Mouse (Mus musculus): ENCODE data around the gene Acvr1c. TPM values are rescaled to one million over a fixed set of nuclear protein-coding genes. Genes with fewer than 3 reads are reported as not detected.
A peak's percentile ranks its signal among the peaks of the same experiment; 100 is the strongest.

Acvr1c gene
- polyA plus RNA-seq, 1 experiment from 2014 or later = 2.1 TPM

- Histone ChIP-seq H3K4me3 (no peak overlapping the region), H3K27ac (replicated peaks) (no peak overlapping the region), H3K4me2 (no peak overlapping the region), H3K9ac (no peak overlapping the region), H3K36me3 (no peaks in the 10 kb centered on the region), H3K4me1 (peaks cover 21% of the 10 kb centered on the region), H3K9me3 (no peaks in the 10 kb centered on the region), H3K27me3 (replicated peaks) (peaks cover 11% of the 10 kb centered on the region; the same call in 1 of the 2 replicates)
- 34% methylated on average over 5 of the region's 5 CpGs for WGBS
- ATAC-seq (ENCODE audit: extremely low read depth, insufficient number of reproducible peaks, low FRiP score, low TSS enrichment) = no peak
Observed at GRCm38 (mm10) chr2:58352846-58353245, 4.8 kb downstream of the Acvr1c start.

DNA sequence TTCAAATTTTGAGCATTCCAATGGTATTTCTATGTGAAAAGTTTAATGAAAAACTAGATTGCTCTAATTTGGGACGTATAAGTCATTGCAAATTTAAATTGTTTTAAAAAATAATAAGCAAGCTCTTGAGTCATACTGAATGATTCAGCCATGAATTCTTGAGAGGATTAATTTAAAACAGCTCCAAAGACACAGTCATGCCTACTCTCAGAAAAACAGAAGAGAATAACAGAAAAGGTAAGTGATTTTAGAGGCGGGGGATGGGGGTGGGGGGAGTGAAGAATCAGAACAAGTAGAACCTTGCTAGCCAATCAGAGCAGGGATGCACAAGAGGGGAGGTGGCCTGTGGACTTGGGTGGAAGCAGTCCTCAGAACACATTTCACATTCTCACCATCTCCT, 7.0 kb downstream of the Acvr1c start:
- ATAC-seq (ENCODE audit: extremely low read depth, insufficient number of reproducible peaks, low FRiP score, low TSS enrichment) = no peak
- Histone ChIP-seq H3K9ac (no peak overlapping the region), H3K27ac (replicated peaks) (no peak overlapping the region), H3K9me3 (no peaks in the 10 kb centered on the region), H3K4me3 (no peak overlapping the region), H3K36me3 (no peaks in the 10 kb centered on the region), H3K4me1 (peaks cover 14% of the 10 kb centered on the region; the same call in 1 of the 2 replicates), H3K4me2 (no peak overlapping the region), H3K27me3 (replicated peaks) (no peaks in the 10 kb centered on the region)
- 86% methylated on average over 2 of the region's 2 CpGs for WGBS

GRCm38 (mm10) chr2:58336730-58337129, 21.0 kb downstream of the Acvr1c start:
- Histone ChIP-seq H3K9me3 (no peaks in the 10 kb centered on the region), H3K4me2 (no peak overlapping the region), H3K27me3 (replicated peaks) (no peaks in the 10 kb centered on the region), H3K4me1 (no peaks in the 10 kb centered on the region), H3K4me3 (no peak overlapping the region), H3K9ac (no peak overlapping the region), H3K36me3 (no peaks in the 10 kb centered on the region), H3K27ac (replicated peaks) (no peak overlapping the region)
- no peak for ATAC-seq (ENCODE audit: extremely low read depth, insufficient number of reproducible peaks, low FRiP score, low TSS enrichment)
- 80% methylated on average over 5 of the region's 5 CpGs for WGBS

- Histone ChIP-seq H3K36me3 (no peaks in the 10 kb centered on the region), H3K9ac (no peak overlapping the region), H3K9me3 (no peaks in the 10 kb centered on the region), H3K4me2 (no peak overlapping the region), H3K4me1 (no peaks in the 10 kb centered on the region), H3K27ac (replicated peaks) (no peak overlapping the region), H3K4me3 (no peak overlapping the region), H3K27me3 (replicated peaks) (no peaks in the 10 kb centered on the region)
- no peak for ATAC-seq (ENCODE audit: extremely low read depth, insufficient number of reproducible peaks, low FRiP score, low TSS enrichment)
- 73% methylated on average over 5 of the region's 5 CpGs for WGBS
Observed at GRCm38 (mm10) chr2:58329589-58329988, 28.1 kb downstream of the Acvr1c start.

DNA sequence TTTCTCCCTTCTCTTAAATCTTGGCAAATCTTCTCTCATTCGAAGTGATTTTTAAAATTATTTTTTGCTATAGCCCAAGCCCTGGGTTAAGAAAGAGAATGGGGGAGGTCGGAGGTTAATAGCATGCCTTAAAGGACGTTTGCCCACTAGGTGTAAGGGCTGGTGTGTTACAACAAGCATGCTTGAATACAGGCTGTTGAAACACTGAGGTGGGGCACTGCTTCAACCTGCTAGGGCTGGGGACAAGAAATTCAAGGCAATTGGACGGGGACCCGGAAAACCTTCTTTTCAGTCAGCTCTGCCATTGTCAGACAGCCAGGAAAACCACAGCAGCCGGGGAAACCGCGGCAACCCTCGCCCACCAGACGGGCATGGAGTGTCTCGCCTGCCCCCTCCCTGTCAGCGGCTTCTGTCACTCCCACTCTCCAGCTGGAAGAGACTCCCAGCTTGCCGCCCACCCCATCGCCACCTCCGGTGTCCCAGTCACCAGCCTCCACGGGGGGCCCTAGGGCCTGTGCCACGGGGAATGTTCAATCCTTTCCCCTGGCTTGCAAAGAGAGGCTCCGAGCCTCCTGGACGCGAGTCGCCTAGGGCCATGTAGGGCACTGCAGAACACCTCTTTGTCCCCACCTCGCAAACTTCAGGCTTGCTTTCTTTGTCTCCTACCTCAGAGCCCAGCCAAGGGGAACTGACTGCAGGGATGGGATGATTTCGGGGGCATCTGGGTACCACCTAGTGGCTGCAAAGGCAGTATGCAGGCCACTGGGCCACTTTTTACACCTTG, 33.4 kb downstream of the Acvr1c start:
- Histone ChIP-seq H3K36me3 (no peaks in the 10 kb centered on the region), H3K4me3 (peak overlapping the region; percentile 59), H3K27ac (replicated peaks) (no peak overlapping the region), H3K27me3 (replicated peaks) (no peaks in the 10 kb centered on the region), H3K9ac (peak overlapping the region; percentile 84), H3K4me1 (no peaks in the 10 kb centered on the region), H3K9me3 (no peaks in the 10 kb centered on the region), H3K4me2 (peak overlapping the region; percentile 89)
- ATAC-seq (ENCODE audit: extremely low read depth, insufficient number of reproducible peaks, low FRiP score, low TSS enrichment) = no peak
- 11% methylated on average over 23 of the region's 23 CpGs for WGBS

DNA sequence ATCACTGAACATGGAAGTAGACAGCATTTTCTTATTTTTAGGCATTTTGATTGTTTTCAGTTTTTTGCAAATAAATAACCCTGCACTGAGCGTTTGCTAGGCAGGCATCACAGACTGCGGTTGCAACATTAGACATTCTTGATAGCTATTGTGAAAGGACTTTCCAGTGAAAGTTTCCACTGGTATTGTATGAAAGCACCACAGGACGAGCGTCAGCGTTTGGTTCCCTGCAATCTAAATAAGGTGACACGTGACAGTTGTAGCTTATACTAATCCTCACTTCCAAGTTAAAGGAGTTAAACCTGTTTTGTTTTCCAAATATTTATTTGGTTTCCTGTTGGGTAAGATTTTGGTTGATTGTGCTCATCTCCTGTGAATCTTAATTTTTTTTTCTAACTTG, 34.4 kb downstream of the Acvr1c start:
- no peaks in the 10 kb centered on the region for H3K27me3 ChIP-seq (replicated peaks)
- no peaks in the 10 kb centered on the region for H3K36me3 ChIP-seq
- no peak overlapping the region for H3K9ac ChIP-seq
- 74% methylated on average over 6 of the region's 6 CpGs for WGBS
- H3K27ac ChIP-seq (replicated peaks) = no peak overlapping the region
- ATAC-seq (ENCODE audit: extremely low read depth, insufficient number of reproducible peaks, low FRiP score, low TSS enrichment) = no peak
- no peak overlapping the region for H3K4me3 ChIP-seq
- no peaks in the 10 kb centered on the region for H3K9me3 ChIP-seq
- no peak overlapping the region for H3K4me2 ChIP-seq
- no peaks in the 10 kb centered on the region for H3K4me1 ChIP-seq

DNA sequence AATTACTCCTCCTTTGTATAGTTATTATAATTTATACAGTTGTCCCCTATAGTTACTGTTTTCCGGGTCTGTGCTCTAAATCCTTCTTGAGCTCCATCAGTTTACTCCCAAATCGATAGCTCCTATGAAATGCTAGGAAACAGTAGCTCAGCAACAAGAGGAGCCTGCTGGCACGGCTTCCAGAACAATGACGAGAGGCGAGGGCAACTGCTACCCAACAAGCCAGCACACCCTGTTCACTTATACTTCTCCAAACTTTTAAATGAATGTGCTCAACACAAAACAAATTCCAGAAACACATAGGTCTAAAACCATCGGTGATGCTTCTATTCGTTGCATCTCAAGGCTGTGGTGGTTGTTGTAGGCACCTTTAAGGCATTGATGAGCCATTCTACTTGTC, 41.5 kb downstream of the Acvr1c start:
- no peak overlapping the region for H3K4me3 ChIP-seq
- H3K9me3 ChIP-seq = no peaks in the 10 kb centered on the region
- H3K27ac ChIP-seq (replicated peaks) = no peak overlapping the region
- H3K27me3 ChIP-seq (replicated peaks) = no peaks in the 10 kb centered on the region
- no peaks in the 10 kb centered on the region for H3K4me1 ChIP-seq
- no peak for ATAC-seq (ENCODE audit: extremely low read depth, insufficient number of reproducible peaks, low FRiP score, low TSS enrichment)
- H3K4me2 ChIP-seq = no peak overlapping the region
- 80% methylated on average over 7 of the region's 7 CpGs for WGBS
- H3K36me3 ChIP-seq = no peaks in the 10 kb centered on the region
- no peak overlapping the region for H3K9ac ChIP-seq

- no peak overlapping the region for H3K9ac ChIP-seq
- H3K27ac ChIP-seq (replicated peaks) = no peak overlapping the region
- no peak overlapping the region for H3K4me3 ChIP-seq
- WGBS = 45% methylated on average over 3 of the region's 3 CpGs
- no peaks in the 10 kb centered on the region for H3K27me3 ChIP-seq (replicated peaks)
- H3K4me1 ChIP-seq = peaks cover 8% of the 10 kb centered on the region; the same call in 1 of the 2 replicates
- no peaks in the 10 kb centered on the region for H3K36me3 ChIP-seq
- H3K4me2 ChIP-seq = no peak overlapping the region; the same call in 1 of the 2 replicates
- no peak for ATAC-seq (ENCODE audit: extremely low read depth, insufficient number of reproducible peaks, low FRiP score, low TSS enrichment)
- no peaks in the 10 kb centered on the region for H3K9me3 ChIP-seq
Observed at GRCm38 (mm10) chr2:58309695-58310094, 48.0 kb downstream of the Acvr1c start.

DNA sequence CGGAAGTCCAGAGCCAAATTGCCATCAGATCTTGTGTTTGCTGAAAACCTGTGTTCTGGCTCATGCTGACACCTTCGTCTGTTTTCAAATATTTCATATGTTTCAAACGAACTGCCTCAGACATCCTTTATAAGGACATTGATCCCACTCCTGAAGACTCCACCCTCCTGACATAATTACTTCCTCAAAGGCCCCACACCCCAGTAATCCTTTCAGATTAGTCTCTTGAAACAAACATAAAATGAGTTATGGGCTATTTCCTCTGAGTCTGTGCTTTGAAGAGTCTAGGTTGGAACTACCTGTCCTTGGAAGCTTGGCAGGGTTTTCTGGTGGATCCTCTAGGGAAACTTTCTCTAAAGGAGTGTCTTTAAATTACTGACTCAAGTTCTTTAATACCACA, 53.2 kb downstream of the Acvr1c start:
- Histone ChIP-seq H3K9me3 (no peaks in the 10 kb centered on the region), H3K4me1 (peaks cover 8% of the 10 kb centered on the region; the same call in 1 of the 2 replicates), H3K4me3 (no peak overlapping the region), H3K36me3 (no peaks in the 10 kb centered on the region), H3K4me2 (no peak overlapping the region), H3K27me3 (replicated peaks) (no peaks in the 10 kb centered on the region), H3K9ac (no peak overlapping the region), H3K27ac (replicated peaks) (no peak overlapping the region)
- ATAC-seq (ENCODE audit: extremely low read depth, insufficient number of reproducible peaks, low FRiP score, low TSS enrichment) = no peak
- 77% methylated on average over 3 of the region's 3 CpGs for WGBS

- no peak for ATAC-seq (ENCODE audit: extremely low read depth, insufficient number of reproducible peaks, low FRiP score, low TSS enrichment)
- H3K4me2 ChIP-seq = peak overlapping the region; percentile 41
- 35% methylated on average over 9 of the region's 9 CpGs for WGBS
Observed at GRCm38 (mm10) chr2:58289759-58290431, 67.8 kb downstream of the Acvr1c start.

DNA sequence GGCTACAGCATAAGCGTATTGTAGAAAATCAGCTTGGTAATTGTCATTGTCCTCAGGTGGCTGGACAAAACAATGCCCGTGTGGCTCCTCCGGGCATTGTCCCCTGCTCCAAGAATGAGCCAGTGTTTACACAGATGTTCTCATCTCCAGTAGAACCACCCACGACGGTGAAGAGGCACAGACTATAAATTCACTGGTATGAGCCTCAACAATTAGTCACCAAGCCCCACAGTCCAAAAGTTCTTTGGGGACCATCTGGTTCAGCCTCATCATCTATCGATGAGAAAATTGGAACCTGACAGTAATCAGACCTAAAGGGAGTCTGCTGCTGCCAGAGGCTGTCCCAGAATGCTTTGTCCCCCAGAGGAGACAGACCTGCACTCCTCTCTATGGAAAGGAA, 68.4 kb downstream of the Acvr1c start:
- Histone ChIP-seq H3K9ac (no peak overlapping the region), H3K9me3 (no peaks in the 10 kb centered on the region), H3K4me1 (peaks cover 7% of the 10 kb centered on the region; the same call in 1 of the 2 replicates), H3K4me2 (peak overlapping the region; percentile 41), H3K27me3 (replicated peaks) (no peaks in the 10 kb centered on the region), H3K36me3 (no peaks in the 10 kb centered on the region), H3K27ac (replicated peaks) (no peak overlapping the region), H3K4me3 (no peak overlapping the region)
- ATAC-seq (ENCODE audit: extremely low read depth, insufficient number of reproducible peaks, low FRiP score, low TSS enrichment) = no peak
- WGBS = 65% methylated on average over 6 of the region's 6 CpGs

More at GRCm38 (mm10) chr2:58289759-58290431, 67.8 kb downstream of the Acvr1c start:
- H3K9me3 ChIP-seq = no peaks in the 10 kb centered on the region
- no peak overlapping the region for H3K9ac ChIP-seq
- H3K36me3 ChIP-seq = no peaks in the 10 kb centered on the region
- H3K27ac ChIP-seq (replicated peaks) = no peak overlapping the region
- H3K4me3 ChIP-seq = 0 out of 2 replicates have a peak overlapping the region, but pooled peaks have one; percentile 19
- H3K4me1 ChIP-seq = peaks cover 7% of the 10 kb centered on the region; the same call in 1 of the 2 replicates
- H3K27me3 ChIP-seq (replicated peaks) = no peaks in the 10 kb centered on the region

Data from heart, embryonic 13.5 days (tissue).